Comparison of ENCODE assay signal across 1 mouse cellular context in genomic region chr19:6304787-6305516, GRCm38 (mm10).
TF ChIP-seq lines count a peak whose summit lies in the region.

No protein-coding gene starts in this region.

TF ChIP-seq in MEL, 35 proteins besides CTCF, POLR2A, EP300 and RAD21 (continued from another document):
- no peak for TF ChIP-seq POLR2AphosphoS5 (IDR thresholded peaks at IDR 0.05; ENCODE audit: borderline replicate concordance, low read depth, low read length)
- TF ChIP-seq ZMIZ1 (IDR thresholded peaks at IDR 0.05; ENCODE audit: low read depth, low read length): no peak
- TF ChIP-seq ETS1 (IDR thresholded peaks at IDR 0.05; ENCODE audit: low read depth, low read length): no peak
- TF ChIP-seq GABPA (IDR thresholded peaks at IDR 0.05; ENCODE audit: low read depth, low read length): no peak
- TF ChIP-seq NRF1 (IDR thresholded peaks at IDR 0.05; ENCODE audit: insufficient read depth, low read depth, low read length, poor library complexity, severe bottlenecking): no peak
- 0 out of 2 replicates have a peak, but pooled peaks have one; percentile 13 for TF ChIP-seq MAZ (IDR thresholded peaks at IDR 0.05; ENCODE audit: low read depth, low read length)
- no peak for TF ChIP-seq ELF1 (IDR thresholded peaks at IDR 0.05; ENCODE audit: low read depth, low read length)
- TF ChIP-seq MYC (IDR thresholded peaks at IDR 0.05; ENCODE audit: low read depth, low read length): no peak
- TF ChIP-seq USF2 (IDR thresholded peaks at IDR 0.05; ENCODE audit: borderline replicate concordance in 1 of 2, insufficient read depth in 1 of 2, low read depth in 1 of 2, low read length in 2 of 2): no peak
- no peak for TF ChIP-seq UBTF (IDR thresholded peaks at IDR 0.05; ENCODE audit: borderline replicate concordance, insufficient read depth, low read depth, low read length)
- no peak for TF ChIP-seq MYB (IDR thresholded peaks at IDR 0.05; ENCODE audit: low read depth, low read length)
- no peak for TF ChIP-seq TAL1 (IDR thresholded peaks at IDR 0.05; ENCODE audit: low read length)
- TF ChIP-seq ZC3H11A (IDR thresholded peaks at IDR 0.05; ENCODE audit: low read depth, low read length): peak; percentile 96
- no peak for TF ChIP-seq E2F4 (IDR thresholded peaks at IDR 0.05; ENCODE audit: borderline replicate concordance, low read depth, low read length)
- TF ChIP-seq ZKSCAN1 (IDR thresholded peaks at IDR 0.05; ENCODE audit: low read depth, low read length): no peak
- no peak for TF ChIP-seq CHD2 (IDR thresholded peaks at IDR 0.05; ENCODE audit: low read length)
- TF ChIP-seq BHLHE40 (IDR thresholded peaks at IDR 0.05; ENCODE audit: borderline replicate concordance, low read depth, low read length): no peak
- TF ChIP-seq POLR2AphosphoS2 (IDR thresholded peaks at IDR 0.05; ENCODE audit: low read length): no peak
- TF ChIP-seq KAT2A (conservative IDR thresholded peaks at IDR 0.05; ENCODE audit: low read depth, low read length): no peak
- TF ChIP-seq CHD1 (IDR thresholded peaks at IDR 0.05; ENCODE audit: low read depth, low read length): no peak
- no peak for TF ChIP-seq TBP (IDR thresholded peaks at IDR 0.05; ENCODE audit: low read depth, low read length)
- TF ChIP-seq GATA1 (IDR thresholded peaks at IDR 0.05; ENCODE audit: low read depth, low read length): no peak
- no peak for TF ChIP-seq NELFE (IDR thresholded peaks at IDR 0.05; ENCODE audit: low read depth, low read length)
TF ChIP-seq in MEL: peak in this region for 7.
